Mouse (Mus musculus) heart, adult 11 months (tissue): Measurements from ENCODE around the gene Tlnrd1.

Experiments
- DNase-seq: peaks from one replicate; pipeline ENCODE4 v3.0.0; 2022

Tlnrd1 gene

GRCm38 (mm10) chr7:83883276-83884020 is 657 bp downstream of the Tlnrd1 start:
- DNase-seq: peak; percentile 99

- DNase-seq: peak; percentile 98
Observed at GRCm38 (mm10) chr7:83882633-83883275, 1.4 kb downstream of the Tlnrd1 start.

- peak; percentile 95 for DNase-seq
Observed at GRCm38 (mm10) chr7:83882150-83882632, 1.9 kb downstream of the Tlnrd1 start.

- DNase-seq: peak; percentile 74
Observed at GRCm38 (mm10) chr7:83878676-83879448, 5.2 kb downstream of the Tlnrd1 start.

- DNase-seq: no peak
Observed at GRCm38 (mm10) chr7:83877088-83877487, 7.0 kb downstream of the Tlnrd1 start.

- DNase-seq: peak; percentile 79
Observed at GRCm38 (mm10) chr7:83869839-83870543, 14.1 kb downstream of the Tlnrd1 start.

GRCm38 (mm10) chr7:83868200-83868599 is 15.9 kb downstream of the Tlnrd1 start:
- no peak for DNase-seq

GRCm38 (mm10) chr7:83863554-83863953 is 20.6 kb downstream of the Tlnrd1 start:
- DNase-seq: peak; percentile 76

- peak; percentile 97 for DNase-seq
Observed at GRCm38 (mm10) chr7:83859378-83860083, 24.6 kb downstream of the Tlnrd1 start.

- no peak for DNase-seq
Observed at GRCm38 (mm10) chr7:83857921-83858320, 26.2 kb downstream of the Tlnrd1 start.

GRCm38 (mm10) chr7:83857208-83857488 is 27.0 kb downstream of the Tlnrd1 start:
- no peak for DNase-seq

GRCm38 (mm10) chr7:83856353-83857207 is 27.5 kb downstream of the Tlnrd1 start:
- peak; percentile 91 for DNase-seq

- DNase-seq: no peak
Observed at GRCm38 (mm10) chr7:83855203-83855602, 28.9 kb downstream of the Tlnrd1 start.

GRCm38 (mm10) chr7:83852381-83853380 is 31.4 kb downstream of the Tlnrd1 start:
- peak; percentile 82 for DNase-seq

- peak; percentile 63 for DNase-seq
Observed at GRCm38 (mm10) chr7:83851569-83852380, 32.3 kb downstream of the Tlnrd1 start.

- DNase-seq: peak; percentile 39
Observed at GRCm38 (mm10) chr7:83847187-83848075, 36.7 kb downstream of the Tlnrd1 start.

GRCm38 (mm10) chr7:83844807-83845206 is 39.3 kb downstream of the Tlnrd1 start:
- peak; percentile 16 for DNase-seq
